Mouse (Mus musculus) intestine, postnatal 0 days (tissue): ENCODE measurements around the gene Pih1d1. TPM values are rescaled to one million over a fixed set of nuclear protein-coding genes. Genes with fewer than 3 reads are reported as not detected.
A peak's percentile ranks its signal among the peaks of the same experiment; 100 is the strongest.

Source experiments
- ATAC-seq: fragments of 200-750 bp; cut with Nextera tagmentation; 2 replicates; pipeline ENCODE4 v1.8.0; 2017; ENCODE audit warnings: mild to moderate bottlenecking, moderate TSS enrichment, moderate library complexity
- H3K27ac ChIP-seq: fragments of 300-500 bp; sonication (generic); 2 replicates; pipeline ENCODE4 v1.5.1; 2014; ENCODE audit warnings: mild to moderate bottlenecking, low read depth, low read length, moderate library complexity
- H3K27me3 ChIP-seq: fragments of 300-500 bp; sonication (generic); replicated peaks from 2 replicates; pipeline ENCODE4 v1.6.1; 2014; ENCODE audit warnings: low read length, mixed read lengths; ENCODE audit not compliant: control insufficient read depth, insufficient read depth
- H3K36me3 ChIP-seq: fragments of 300-500 bp; sonication (generic); 2 replicates; pipeline ENCODE4 v1.6.1; 2014; ENCODE audit warnings: mild to moderate bottlenecking, moderate library complexity; ENCODE audit not compliant: control insufficient read depth, insufficient read depth
- H3K4me1 ChIP-seq: fragments of 300-500 bp; sonication (generic); replicated peaks from 2 replicates; pipeline ENCODE4 v1.6.1; 2014; ENCODE audit warnings: antibody characterized with exemption, low read length, mixed read lengths; ENCODE audit not compliant: control insufficient read depth, insufficient read depth
- H3K4me2 ChIP-seq: fragments of 300-500 bp; sonication (generic); replicated peaks from 2 replicates; pipeline ENCODE4 v1.6.1; 2014; ENCODE audit warnings: low read depth, mild to moderate bottlenecking, moderate library complexity
- H3K4me3 ChIP-seq: fragments of 300-500 bp; sonication (generic); 2 replicates; pipeline ENCODE4 v1.5.1; 2014; ENCODE audit warnings: low read depth, low read length
- H3K9ac ChIP-seq: fragments of 300-500 bp; sonication (generic); 2 replicates; pipeline ENCODE4 v1.6.1; 2014; ENCODE audit warnings: mild to moderate bottlenecking, low read depth, low read length
- H3K9me3 ChIP-seq: fragments of 300-500 bp; sonication (generic); 2 replicates; pipeline ENCODE4 v1.6.1; 2016; ENCODE audit warnings: mixed run types; ENCODE audit not compliant: control insufficient read depth
- CTCF ChIP-seq: sonication (generic); IDR thresholded peaks from 2 replicates; pipeline ENCODE4 v1.5.1; 2016; ENCODE audit warnings: low read depth, mild to moderate bottlenecking, control low read depth, antibody characterized with exemption, moderate library complexity
- WGBS: fragments of 180-500 bp; shearing (Covaris S2); extraction: QIAGEN DNeasy Blood & Tissue Kit; methylation state at CpG from one replicate; pipeline ENCODE4 v1.1.7; 2014; 5-methylcytosine and 5-hydroxymethylcytosine counted together
- microRNA counts: library from miRNA; unstranded; fragments of <30 nt; microRNA quantifications from one replicate; lab custom pipeline; 2016
- microRNA-seq: library from miRNA; unstranded; fragments of <30 nt; microRNA quantifications from one replicate; pipeline ENCODE4, GENCODE M21; 2016
- polyA plus RNA-seq: library from polyadenylated mRNA; unstranded; fragments of >200 nt; fragmentation: Nextera tagmentation; extraction: Ambion mirVana; gene quantifications from 2 replicates; pipeline ENCODE4 v1.2.1, GENCODE M21; 2015

Gene Pih1d1
- polyA plus RNA-seq, 1 experiment from 2014 or later: 64.7 TPM

DNA sequence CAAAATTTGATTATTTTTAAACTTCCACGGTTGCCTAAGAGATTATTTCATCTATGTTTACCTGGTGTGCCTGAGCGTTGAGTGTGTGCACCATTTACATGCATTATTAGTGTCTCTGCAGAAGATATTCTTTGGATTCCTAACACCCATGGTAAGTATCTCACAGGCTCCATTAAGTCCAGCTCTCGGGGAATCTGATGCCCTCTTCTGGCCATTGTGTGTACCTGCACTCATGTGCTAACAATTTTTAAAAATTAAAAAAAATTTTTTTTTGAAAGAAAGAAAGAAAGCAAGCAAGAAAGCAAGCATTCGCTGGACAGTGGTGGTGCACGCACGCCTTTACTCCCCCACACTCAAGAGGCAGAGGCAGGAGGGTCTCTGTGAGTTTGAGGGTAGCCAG is 54.2 kb downstream of the Pih1d1 start:
- Histone ChIP-seq H3K4me3 (no peak overlapping the region), H3K36me3 (no peaks in the 10 kb centered on the region), H3K4me2 (no peak overlapping the region), H3K9me3 (no peaks in the 10 kb centered on the region), H3K9ac (no peak overlapping the region), H3K27me3 (peaks cover 31% of the 10 kb centered on the region), H3K27ac (no peak overlapping the region), H3K4me1 (peaks cover 9% of the 10 kb centered on the region)
- 80% methylated on average over 6 of the region's 6 CpGs for WGBS
- ATAC-seq: no peak
- TF ChIP-seq CTCF: peak; percentile 27

MicroRNA genes within 50 kb of the gene (microRNA counts, 519-probe panel; counts per million panel counts)
- microRNA mmu-miR-150 (lab: Ali Mortazavi, UCI): 3,903 counts per million, percentile 55 among the panel's probes with 10 or more counts

Small RNAs within 50 kb of the gene (microRNA-seq; reads per million reads assigned to microRNA genes)
- gene Mir150 (78.8 reads per million, percentile 44 among the genes with 10 or more reads in this experiment), gene Mir5121 (13.3 reads per million, percentile 24 among the genes with 10 or more reads in this experiment), gene Mir7055 (not detected)

Other genes with a start within 250 kb of the Pih1d1 start
- 42.8 and 44.1 TPM in 2 replicates for gene Ap2a1, start 224.8 kb upstream of the Pih1d1 start, polyA plus RNA-seq
- gene Tsks, start 211.1 kb upstream of the Pih1d1 start, polyA plus RNA-seq: 0.13 TPM in 1 of 2 replicates, not detected in the other
- 3.5 and 4.5 TPM in 2 replicates for gene Cpt1c, start 179.5 kb upstream of the Pih1d1 start, polyA plus RNA-seq
- 124 and 130 TPM in 2 replicates for gene Prmt1, start 167.7 kb upstream of the Pih1d1 start, polyA plus RNA-seq
- gene Irf3, start 156.7 kb upstream of the Pih1d1 start, polyA plus RNA-seq: 53.2 and 56.4 TPM in 2 replicates
- gene Bcl2l12, start 155.6 kb upstream of the Pih1d1 start, polyA plus RNA-seq: 18.3 and 19.6 TPM in 2 replicates
- gene Scaf1, start 137.9 kb upstream of the Pih1d1 start, polyA plus RNA-seq: 21.7 and 22.6 TPM in 2 replicates
- gene Rras, start 136.3 kb upstream of the Pih1d1 start, polyA plus RNA-seq: 94.6 and 100 TPM in 2 replicates
- 2.4 and 2.6 TPM in 2 replicates for gene Prr12, start 101.4 kb upstream of the Pih1d1 start, polyA plus RNA-seq
- gene Nosip, start 91.9 kb upstream of the Pih1d1 start, polyA plus RNA-seq: 38.9 and 40.5 TPM in 2 replicates
- gene Prrg2, start 91.6 kb upstream of the Pih1d1 start, polyA plus RNA-seq: 56.8 and 59.0 TPM in 2 replicates
- gene Rcn3, start 62.1 kb upstream of the Pih1d1 start, polyA plus RNA-seq: 81.8 and 85.6 TPM in 2 replicates
- gene Fcgrt, start 50.5 kb upstream of the Pih1d1 start, polyA plus RNA-seq: 2,929 and 3,267 TPM in 2 replicates
- gene Rps11, start 29.9 kb upstream of the Pih1d1 start, polyA plus RNA-seq: 1,691 and 1,755 TPM in 2 replicates
- 1,616 and 1,752 TPM in 2 replicates for gene Rpl13a, start 25.5 kb upstream of the Pih1d1 start, polyA plus RNA-seq
- gene Gm45713, start 18.1 kb upstream of the Pih1d1 start, polyA plus RNA-seq: 0.70 and 0.82 TPM in 2 replicates
- 2.1 and 2.7 TPM in 2 replicates for gene Flt3l, start 17.9 kb upstream of the Pih1d1 start, polyA plus RNA-seq
- gene Aldh16a1, start 281 bp downstream of the Pih1d1 start, polyA plus RNA-seq: 86.8 and 102 TPM in 2 replicates
- not detected in 2 replicates for gene Slc17a7, start 9.6 kb downstream of the Pih1d1 start, polyA plus RNA-seq
- not detected in 2 replicates for gene Gfy, start 25.3 kb downstream of the Pih1d1 start, polyA plus RNA-seq
- gene Pth2, start 26.7 kb downstream of the Pih1d1 start, polyA plus RNA-seq: not detected in 2 replicates
- 0.07 TPM in 1 of 2 replicates, not detected in the other for gene Ccdc155, start 50.6 kb downstream of the Pih1d1 start, polyA plus RNA-seq
- 0.47 and 0.55 TPM in 2 replicates for gene Dkkl1, start 57.8 kb downstream of the Pih1d1 start, polyA plus RNA-seq
- 18.7 and 20.8 TPM in 2 replicates for gene Tead2, start 61.5 kb downstream of the Pih1d1 start, polyA plus RNA-seq
- gene Cd37, start 84.8 kb downstream of the Pih1d1 start, polyA plus RNA-seq: 1.6 and 2.3 TPM in 2 replicates
- gene Slc6a16, start 86.8 kb downstream of the Pih1d1 start, polyA plus RNA-seq: not detected in 2 replicates
- gene Slc6a21, start 123.2 kb downstream of the Pih1d1 start, polyA plus RNA-seq: not detected in 2 replicates
- 49.4 and 55.1 TPM in 2 replicates for gene Trpm4, start 179.5 kb downstream of the Pih1d1 start, polyA plus RNA-seq
- 0.76 and 0.88 TPM in 2 replicates for gene Hrc, start 181.0 kb downstream of the Pih1d1 start, polyA plus RNA-seq
- gene Ppfia3, start 212.7 kb downstream of the Pih1d1 start, polyA plus RNA-seq: 24.5 and 24.8 TPM in 2 replicates
- 3.4 TPM in 2 replicates for gene Lin7b, start 216.3 kb downstream of the Pih1d1 start, polyA plus RNA-seq
- gene Snrnp70, start 241.4 kb downstream of the Pih1d1 start, polyA plus RNA-seq: 81.3 and 85.5 TPM in 2 replicates